Mouse (Mus musculus) liver, embryonic 14.5 days (tissue): ENCODE measurements at regions not wholly inside any gene's neighbourhood (a gene's known extent, or its start where the extent isn't known, plus 50 kb on each side); places are given as distances from the start of the nearest gene placed in this dataset.

Experiments used
- CTCF ChIP-seq: IDR thresholded peaks from 2 replicates; pipeline ENCODE4 v1.5.1; 2016; ENCODE audit warnings: antibody characterized with exemption, low read depth, control low read depth
- EP300 ChIP-seq: IDR thresholded peaks from 2 replicates; pipeline ENCODE4 v1.6.1; 2016; ENCODE audit warnings: antibody characterized with exemption, low read depth

- no peak for TF ChIP-seq EP300
- no peak for TF ChIP-seq CTCF
Observed at GRCm38 (mm10) chr3:159689743-159690142, 90.8 kb downstream of the Rpe65 start.
